Mouse (Mus musculus) frontal cortex, adult (tissue): ENCODE measurements at regions not wholly inside any gene's neighbourhood (a gene's known extent, or its start where the extent isn't known, plus 50 kb on each side); places are given as distances from the start of the nearest gene placed in this dataset.
A peak's percentile ranks its signal among the peaks of the same experiment; 100 is the strongest.

ENCODE experiments used
- ATAC-seq: cut with Nextera tagmentation; 2 replicates; pipeline ENCODE4 v1.9.2; 2017; ENCODE audit warnings: mild to moderate bottlenecking, moderate library complexity, mixed read lengths; ENCODE audit not compliant: low TSS enrichment

GRCm38 (mm10) chr13:31166286-31166685, 192.3 kb downstream of the Gm5447 start:
- no peak for ATAC-seq

- no peak for ATAC-seq
These were observed 194.8 kb downstream of the Gm5447 start for GRCm38 (mm10) chr13:31168854-31169253.

DNA sequence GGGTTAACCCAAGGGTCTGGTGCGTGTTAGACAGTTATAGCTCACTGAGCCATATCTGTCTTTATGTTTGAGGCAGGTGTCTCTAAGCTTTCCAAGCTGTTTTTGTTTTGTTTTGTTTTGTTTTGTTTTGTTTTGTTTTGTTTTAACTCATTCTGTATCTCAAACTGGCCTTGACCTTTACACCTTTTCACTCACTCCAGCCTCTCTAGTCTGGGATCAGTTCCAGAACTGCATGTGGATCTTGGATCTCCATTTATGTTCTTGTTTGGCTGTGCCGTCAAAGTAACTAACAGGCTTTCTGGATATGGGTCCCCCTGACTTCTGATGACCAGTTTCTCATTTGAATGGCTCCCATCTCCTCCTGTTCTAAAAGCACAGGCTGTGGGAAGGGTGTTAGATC, 197.7 kb downstream of the Gm5447 start:
- no peak for ATAC-seq

DNA sequence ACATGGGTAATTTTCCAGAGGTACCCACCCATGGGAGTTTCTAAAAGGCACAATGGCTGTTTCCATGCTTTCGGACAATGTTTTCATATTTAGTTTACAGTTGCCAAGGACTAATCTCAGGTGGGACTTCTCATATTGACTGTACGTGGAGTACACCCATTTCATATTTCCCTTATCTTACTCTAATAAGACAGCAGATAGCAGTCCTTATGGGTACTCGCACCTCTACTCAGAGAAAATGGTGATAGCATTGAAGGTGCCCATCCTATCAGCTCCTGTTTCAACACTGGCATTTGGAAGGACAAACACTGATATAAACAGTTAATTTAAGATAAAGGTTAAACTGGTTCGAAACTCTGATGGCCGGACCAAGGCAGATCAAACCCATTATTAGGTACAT, 198.6 kb downstream of the Gm5447 start:
- ATAC-seq = no peak

GRCm38 (mm10) chr13:31177999-31178783, 204.2 kb downstream of the Gm5447 start:
- no peak for ATAC-seq

GRCm38 (mm10) chr13:31178964-31179363, 205.0 kb downstream of the Gm5447 start:
- no peak for ATAC-seq

DNA sequence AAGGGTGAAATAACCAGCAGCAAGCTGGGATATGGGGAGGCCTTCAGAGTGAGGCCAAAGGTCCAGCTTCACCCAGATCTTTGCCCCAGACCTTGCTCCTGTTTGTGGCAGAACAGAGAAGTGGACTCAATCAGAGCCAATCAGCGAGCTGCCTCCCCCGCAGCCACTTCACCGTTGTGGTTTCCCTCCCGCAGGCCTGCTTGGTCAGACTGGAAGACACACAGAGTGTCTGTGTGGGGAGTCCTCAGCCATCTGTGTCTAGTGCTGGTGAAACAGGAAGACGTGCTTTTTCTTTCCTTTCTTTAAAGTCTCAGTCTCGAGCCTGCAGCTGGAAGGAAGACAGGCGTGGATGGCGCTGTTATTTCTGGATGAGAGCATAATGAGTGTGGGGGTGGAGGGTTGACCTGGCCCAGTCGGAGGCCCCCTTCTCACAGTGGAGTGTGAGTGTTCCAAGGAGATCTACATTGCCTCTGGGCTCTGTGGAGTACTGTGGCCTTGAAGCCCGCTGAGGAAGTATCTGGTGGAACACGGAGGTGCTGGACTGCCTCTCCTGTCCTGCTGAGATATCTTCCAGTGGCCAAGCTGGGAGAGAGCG, 205.5 kb downstream of the Gm5447 start:
- ATAC-seq = peak; percentile 98

DNA sequence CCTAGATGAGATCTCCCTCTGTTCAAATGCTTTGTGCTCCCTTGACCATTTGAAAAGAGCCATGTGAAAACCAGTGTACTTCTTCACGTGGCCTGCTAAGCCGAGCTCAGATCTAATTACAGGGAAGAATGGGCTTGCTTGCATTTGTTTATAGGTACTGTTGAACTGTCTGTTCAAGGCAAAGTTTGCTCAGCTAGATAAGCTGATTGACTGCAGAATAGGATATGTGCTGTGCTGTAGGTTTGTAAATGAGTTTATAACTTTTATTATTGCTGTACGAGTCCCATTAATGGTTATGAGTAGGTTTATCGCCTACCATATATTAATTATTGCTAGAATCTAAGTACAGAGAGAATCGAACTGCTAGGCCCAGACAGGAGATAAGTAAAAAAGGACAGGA, 207.5 kb downstream of the Gm5447 start:
- ATAC-seq = no peak

DNA sequence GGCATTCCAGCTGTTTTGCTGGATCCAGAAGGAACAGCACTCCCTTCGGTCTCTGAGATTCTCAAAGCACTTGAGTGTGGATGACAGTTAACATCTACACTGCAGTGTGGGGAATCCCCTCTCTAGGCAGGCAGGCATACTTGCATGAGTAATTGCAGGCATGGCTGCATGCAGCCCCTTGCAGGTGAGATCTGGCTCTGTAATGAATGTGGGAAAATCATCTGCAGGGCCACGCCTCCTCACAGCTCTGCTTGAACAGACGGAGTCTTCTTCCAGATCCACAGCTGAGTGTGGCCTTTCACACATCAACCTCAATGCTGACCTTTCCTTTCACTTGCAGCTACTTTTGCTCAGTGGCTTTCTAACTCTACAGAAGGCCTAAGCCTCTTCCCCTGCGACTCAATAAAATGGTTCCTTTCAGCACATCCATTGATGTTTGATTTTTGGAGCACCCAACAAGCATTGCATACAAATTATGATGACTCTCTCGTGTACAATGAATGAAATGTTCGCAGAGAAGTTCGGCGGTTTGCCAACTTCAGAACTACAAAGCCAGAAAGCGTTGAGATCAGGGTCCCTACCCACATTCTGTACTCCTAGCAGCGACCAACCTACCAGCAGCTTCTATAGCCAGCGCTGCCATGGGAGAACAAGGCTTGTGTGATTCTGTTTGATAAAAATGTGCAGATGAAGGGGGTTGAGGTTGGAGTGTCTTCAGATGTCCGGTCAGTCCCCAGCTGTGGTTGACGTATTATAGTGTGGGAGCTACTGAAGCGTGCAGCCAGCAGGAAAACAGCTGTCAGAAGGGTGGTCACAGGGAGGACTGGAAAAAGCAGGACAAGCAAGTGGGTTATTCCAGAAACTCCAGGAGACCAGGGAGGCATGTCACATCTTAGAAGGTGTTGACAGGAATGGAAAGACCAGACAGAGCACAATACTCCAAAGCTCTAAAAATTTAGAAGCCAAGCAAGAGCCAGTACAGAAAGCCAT, 211.1 kb downstream of the Gm5447 start:
- ATAC-seq = no peak

- ATAC-seq = no peak
These were observed 213.0 kb downstream of the Gm5447 start for GRCm38 (mm10) chr13:31186805-31187589.

DNA sequence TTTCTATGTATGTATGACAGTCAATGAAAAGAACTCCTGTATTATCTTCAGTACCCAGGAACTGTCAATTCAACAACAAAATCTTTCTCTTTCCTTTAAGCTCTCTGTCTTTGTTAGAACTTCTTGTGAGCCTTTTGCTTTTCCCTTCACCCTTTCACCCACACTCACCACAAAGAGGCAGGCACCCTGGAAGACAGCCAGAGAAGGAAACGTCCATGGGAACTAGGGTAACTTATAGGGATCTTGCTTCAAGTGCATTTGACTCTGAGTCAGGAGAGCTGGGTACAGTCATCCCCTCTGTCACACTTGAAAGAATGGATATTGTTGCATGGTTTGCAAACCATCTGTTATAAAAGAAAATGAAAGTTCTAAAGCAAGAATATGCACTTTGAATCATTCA, 215.1 kb downstream of the Gm5447 start:
- peak; percentile 70 for ATAC-seq

- no peak for ATAC-seq
These were observed 216.0 kb downstream of the Gm5447 start for GRCm38 (mm10) chr13:31190036-31190435.

DNA sequence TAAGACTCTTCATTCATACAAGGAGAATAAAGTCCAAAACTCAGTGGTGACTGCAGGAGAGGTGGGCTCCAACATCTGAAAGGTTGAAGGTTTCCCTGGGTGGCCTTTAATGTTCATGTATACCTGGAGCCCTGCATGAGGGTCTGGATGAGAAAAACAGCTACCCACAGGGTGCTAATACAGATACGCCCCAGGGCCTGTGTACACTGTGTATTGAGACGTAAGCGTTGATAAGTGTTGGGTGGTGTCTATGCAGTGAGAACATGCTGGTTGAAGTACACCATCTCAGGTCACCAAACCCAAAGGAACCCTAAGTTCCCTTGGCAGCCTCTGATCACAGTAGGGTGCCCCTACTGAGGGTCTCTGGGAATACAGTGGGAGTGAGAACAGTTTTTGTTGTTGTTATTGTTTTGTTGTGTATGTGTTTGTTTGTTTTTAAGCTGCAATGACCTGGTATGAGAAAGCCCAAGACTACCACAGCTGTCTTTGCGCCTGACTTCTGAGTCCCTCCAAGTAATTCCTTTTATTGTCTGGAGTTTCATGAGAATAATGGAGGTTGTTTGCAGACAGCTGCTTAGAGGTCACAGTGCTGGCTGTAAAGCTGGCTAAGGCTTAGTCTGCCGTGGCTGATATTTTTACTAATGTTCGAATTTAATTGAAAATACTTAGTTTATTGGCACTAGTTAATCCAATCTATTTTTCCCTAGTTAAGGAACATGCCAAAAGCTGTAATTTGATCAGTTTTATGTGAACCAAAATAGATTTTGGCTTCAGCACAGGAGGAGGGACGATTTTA, 217.5 kb downstream of the Gm5447 start:
- no peak for ATAC-seq

DNA sequence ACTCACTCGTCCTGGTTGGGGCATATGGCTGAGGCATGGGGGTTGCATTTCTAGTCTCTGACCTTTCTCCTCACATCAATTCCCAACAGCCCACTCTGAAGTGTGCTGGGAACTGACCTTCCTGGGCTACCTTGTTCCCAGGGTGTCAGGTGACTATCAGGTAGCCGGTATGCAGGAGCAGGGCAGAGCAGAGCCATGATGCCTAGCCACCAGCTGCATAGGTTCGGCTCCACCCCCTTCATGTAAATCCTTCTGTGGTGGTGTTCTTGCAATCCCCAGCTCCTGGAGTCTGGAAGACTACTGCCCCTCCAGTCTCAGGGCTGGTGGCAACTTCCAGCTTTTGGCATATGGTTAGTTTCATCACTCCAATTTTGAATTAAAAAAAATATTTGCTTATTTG, 221.0 kb downstream of the Gm5447 start:
- ATAC-seq = no peak

GRCm38 (mm10) chr13:31196546-31196945, 222.5 kb downstream of the Gm5447 start:
- no peak for ATAC-seq

DNA sequence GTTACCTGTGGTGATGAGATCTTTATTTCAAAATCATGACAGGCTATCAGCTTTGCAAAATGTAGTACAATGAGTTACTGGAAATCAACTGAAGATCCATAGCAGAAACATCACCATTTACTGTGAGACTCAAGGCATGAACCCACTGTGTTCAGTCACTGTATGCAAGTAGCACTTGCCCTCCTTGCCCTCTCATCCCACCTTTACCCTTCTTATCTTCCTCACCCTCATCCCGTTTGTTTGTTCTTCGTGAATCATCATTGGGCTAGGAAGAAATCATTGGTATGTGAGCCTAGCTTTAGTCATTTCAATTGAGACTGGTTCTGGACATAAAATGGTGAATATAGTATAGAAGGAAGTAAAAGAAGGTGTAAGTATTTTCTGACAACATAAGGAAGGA, 223.6 kb downstream of the Gm5447 start:
- no peak for ATAC-seq

- no peak for ATAC-seq
These were observed 225.4 kb downstream of the Gm5447 start for GRCm38 (mm10) chr13:31199384-31199783.

- no peak for ATAC-seq
These were observed 230.1 kb downstream of the Gm5447 start for GRCm38 (mm10) chr13:31204068-31204467.

DNA sequence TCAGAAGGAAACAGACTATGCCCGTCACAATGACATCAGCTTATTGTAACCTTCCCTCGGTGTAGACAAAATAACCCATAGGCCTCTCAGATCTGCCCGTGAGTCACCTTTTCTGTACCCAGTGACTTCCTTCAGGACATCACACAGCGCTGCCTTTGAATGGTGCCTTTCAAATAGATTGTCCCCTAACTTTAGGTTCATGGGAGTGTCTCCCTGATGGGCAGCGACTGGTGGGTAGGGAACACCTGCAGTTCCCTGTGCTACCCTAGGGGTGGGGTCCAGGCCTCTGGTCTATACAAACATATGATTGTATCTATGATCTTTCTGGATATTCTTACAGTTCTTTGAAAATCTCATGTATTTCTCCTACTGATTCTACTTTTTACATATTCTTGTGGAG, 232.4 kb downstream of the Gm5447 start:
- no peak for ATAC-seq

DNA sequence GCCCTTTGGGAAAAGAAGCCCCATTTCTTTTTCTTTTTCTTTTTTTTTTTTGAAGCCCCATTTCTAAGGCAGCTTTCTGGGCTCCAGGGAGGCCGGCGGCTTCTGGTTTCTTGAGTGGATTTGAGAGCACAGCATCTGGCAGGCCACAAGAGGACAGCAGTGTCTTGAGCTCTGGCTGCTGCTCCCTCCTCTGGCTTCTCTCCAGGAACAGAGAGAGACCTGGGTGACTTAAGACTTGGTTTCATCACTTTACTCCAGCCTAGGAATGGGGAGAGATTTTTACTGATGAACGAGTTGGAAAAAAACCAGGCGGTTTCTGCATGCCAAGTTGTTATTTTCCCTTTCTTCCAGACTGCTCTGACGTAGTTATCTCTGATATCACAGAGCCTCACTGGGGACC, 233.7 kb downstream of the Gm5447 start:
- peak; percentile 81 for ATAC-seq

DNA sequence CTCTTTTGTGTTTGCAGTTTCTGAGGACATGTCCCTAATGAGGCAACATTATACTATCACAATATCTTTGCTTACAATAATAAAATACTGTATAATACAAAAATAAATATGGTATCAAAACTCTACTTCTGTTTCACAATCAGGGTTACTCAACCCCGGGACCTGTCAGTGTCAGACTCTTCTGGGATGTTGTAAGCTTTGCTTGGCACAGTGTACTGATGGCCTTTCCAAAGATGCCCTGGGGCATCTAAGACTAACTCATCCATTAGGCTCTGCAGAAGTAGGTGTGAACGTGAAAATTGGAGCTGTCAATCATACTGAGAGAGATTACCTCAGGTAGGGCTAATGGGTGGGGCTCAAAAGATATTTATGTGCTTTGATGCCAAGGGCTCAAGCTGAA, 249.0 kb downstream of the Gm5447 start:
- no peak for ATAC-seq
